In genomic region chr5:73503015-73503757, GRCm38 (mm10) we compare ENCODE assay signal across 14 mouse cellular contexts. TPM values are rescaled to one million over a fixed set of nuclear protein-coding genes. Genes with fewer than 3 reads are reported as not detected.
DNase-seq lines count a peak whose midpoint lies in the region; ATAC-seq and TF ChIP-seq lines count a peak whose summit lies in the region.
"Had no signal": no experiment of that assay in that cellular context is flagged by ENCODE, and none has a peak within 500 bp of the region (broad histone marks: within the 10 kb centered on the region; RNA-seq: fewer than 3 reads in every experiment).

No protein-coding gene starts in this region.

- no peak overlapping the region for H3K9ac ChIP-seq in heart, embryonic 11.5 days (ENCODE audit: low read depth, low read length)
- H3K9ac ChIP-seq: limb, embryonic 15.5 days had no signal

- no peaks in the 10 kb centered on the region for H3K36me3 ChIP-seq in heart, embryonic 11.5 days (ENCODE audit: control insufficient read depth, insufficient read depth, low read length)
- H3K36me3 ChIP-seq: limb, embryonic 15.5 days had no signal

- H3K27ac ChIP-seq in heart, embryonic 11.5 days (ENCODE audit: low read depth, low read length), result 0 out of 2 replicates have a peak overlapping the region, but pooled peaks have one; percentile 35
- no peak overlapping the region for H3K27ac ChIP-seq in left cerebral cortex, adult 2 months
- H3K27ac ChIP-seq: limb, embryonic 15.5 days had no signal

- intact Hi-C loops in left cerebral cortex, adult 2 months (cut with DNase I), result no loop called here

- 47% methylated on average over 12 of the region's 12 CpGs for whole genome bisulfite sequencing in heart, embryonic 11.5 days (ENCODE audit: insufficient replicate concordance)

- DNase-seq in heart, adult 8-10 months (ENCODE audit: low spot score), result no peak
- DNase-seq in left cerebral cortex, adult 2 months (ENCODE audit: extremely low spot score in 1 of 2, low spot score in 2 of 2), result no peak
- no peak for DNase-seq in left cerebral cortex, adult 8-10 months (ENCODE audit: low spot score in 2 of 2)
- DNase-seq in c-Kit-positive CD71-positive TER-119-positive erythroid progenitor cells, embryonic 14.5 days (ENCODE audit: low spot score), result peak; percentile 28
- no peak for DNase-seq in layer of hippocampus, postnatal 25 days (ENCODE audit: extremely low spot score in 1 of 2, low spot score in 1 of 2)
- no peak for DNase-seq in layer of hippocampus, postnatal 10 days (ENCODE audit: low spot score in 2 of 2)
- DNase-seq: adrenal gland, adult 2 months; cerebellum, adult 9-11 months; gastrocnemius, postnatal 36 days; right cerebral cortex, postnatal 4 days had no signal

- H3K4me1 ChIP-seq in heart, embryonic 11.5 days (ENCODE audit: control insufficient read depth, insufficient read depth, low read length), result peaks cover 32% of the 10 kb centered on the region

- peak; percentile 11 for TF ChIP-seq CTCF in left cerebral cortex, adult 2 months (IDR thresholded peaks at IDR 0.05)

- no peak overlapping the region for H3K4me2 ChIP-seq in heart, embryonic 11.5 days
- H3K4me2 ChIP-seq: limb, embryonic 15.5 days had no signal

- ATAC-seq in heart, embryonic 11.5 days (replicated peaks; ENCODE audit: insufficient number of reproducible peaks, low FRiP score, low TSS enrichment), result no peak
- ATAC-seq in megakaryocyte progenitor cell, adult 5-6 weeks (replicated peaks; ENCODE audit: poor library complexity), result peak; percentile 73

- no peaks in the 10 kb centered on the region for H3K27me3 ChIP-seq in heart, embryonic 11.5 days (ENCODE audit: control insufficient read depth, insufficient read depth, low read length)
- H3K27me3 ChIP-seq: limb, embryonic 15.5 days; megakaryocyte, embryonic 14.5 days had no signal

- no peak overlapping the region for H3K4me3 ChIP-seq in heart, embryonic 11.5 days (ENCODE audit: low read depth, low read length)
- no peak overlapping the region for H3K4me3 ChIP-seq in left cerebral cortex, adult 2 months
- H3K4me3 ChIP-seq: limb, embryonic 15.5 days; megakaryocyte, embryonic 14.5 days had no signal

- no peaks in the 10 kb centered on the region for H3K9me3 ChIP-seq in heart, embryonic 11.5 days (replicated peaks; ENCODE audit: control insufficient read depth, low read length)
- H3K9me3 ChIP-seq: limb, embryonic 15.5 days; megakaryocyte, embryonic 14.5 days had no signal

RNA-seq across cellular contexts. Expression of gene Dcun1d4, which starts 22.4 kb away (rescaled TPM):
- polyA plus RNA-seq in heart, embryonic 11.5 days (2014; fragmentation: Nextera tagmentation; extraction: Ambion mirVana), result 22.2 and 22.6 TPM in 2 replicates
- 10 to 100 TPM; 14.0 to 18.6 (median 17.7) TPM for total RNA-seq in heart, adult 8-10 months (2022)
- total RNA-seq in left cerebral cortex, adult 2 months (2021), result 100 to 1,000 TPM; 122 to 125 TPM
- 100 to 1,000 TPM; 126 to 143 (median 129) TPM for total RNA-seq in left cerebral cortex, adult 8-10 months (2022)
- total RNA-seq in megakaryocyte progenitor cell, adult 5-6 weeks (2015), result 3.5 and 11.1 TPM in 2 replicates
- 6.6 and 19.9 TPM in 2 replicates for total RNA-seq in megakaryocyte progenitor cell, adult 5-6 weeks (2017)
- total RNA-seq in layer of hippocampus, postnatal 25 days (2021), result 100 to 1,000 TPM; 114 to 122 TPM
- 100 to 1,000 TPM; 103 to 104 TPM for total RNA-seq in layer of hippocampus, postnatal 10 days (2021)

Comparison
In these comparisons a context has a peak if more than half of its experiments do, and no peak if none do; other contexts are left out.
1. RNA of gene Dcun1d4, which starts 22.4 kb away (total RNA-seq): 126 to 143 TPM in left cerebral cortex, adult 8-10 months, 122 to 125 TPM in left cerebral cortex, adult 2 months, 114 to 122 TPM in layer of hippocampus, postnatal 25 days and 103 to 104 TPM in layer of hippocampus, postnatal 10 days; 3.5 to 19.9 TPM in megakaryocyte progenitor cell, adult 5-6 weeks and 14.0 to 18.6 TPM in heart, adult 8-10 months; every median in the first group is over 4 times any median in the second.